24 mouse cellular contexts compared by ENCODE assay signal in genomic region chr2:14997836-14998235, GRCm38 (mm10).
"Had no signal": no experiment of that assay in that cellular context is flagged by ENCODE, and none has a peak within 500 bp of the region (broad histone marks: within the 10 kb centered on the region; RNA-seq: fewer than 3 reads in every experiment).

No protein-coding gene starts in this region.

- DNase-seq: gastrocnemius, adult 2 months; gastrocnemius, postnatal 10 days; gastrocnemius, postnatal 25 days; heart, adult 18-20 months; heart, postnatal 14 days; heart, postnatal 36 days; kidney, adult 18-20 months; kidney, adult 8-10 months; kidney, postnatal 10 days; kidney, postnatal 25 days; kidney, postnatal 4 days had no signal

- H3K4me2 ChIP-seq: heart, embryonic 12.5 days; hindbrain, embryonic 12.5 days; hindbrain, embryonic 14.5 days; intestine, embryonic 15.5 days; limb, embryonic 12.5 days had no signal

- H3K27me3 ChIP-seq: heart, embryonic 12.5 days; hindbrain, embryonic 12.5 days; intestine, embryonic 15.5 days; limb, embryonic 12.5 days had no signal

- H3K4me1 ChIP-seq: heart, embryonic 10.5 days; heart, embryonic 12.5 days; hindbrain, embryonic 10.5 days; hindbrain, embryonic 12.5 days; intestine, embryonic 15.5 days; limb, embryonic 10.5 days; limb, embryonic 12.5 days had no signal

- H3K27ac ChIP-seq: gastrocnemius, adult 2 months; heart, embryonic 10.5 days; hindbrain, embryonic 10.5 days; hindbrain, embryonic 12.5 days; hindbrain, embryonic 14.5 days; intestine, embryonic 15.5 days; layer of hippocampus, adult 2 months; left cerebral cortex, adult 2 months; limb, embryonic 10.5 days; limb, embryonic 12.5 days had no signal

- H3K36me3 ChIP-seq: hindbrain, embryonic 12.5 days; intestine, embryonic 15.5 days had no signal

- ATAC-seq: hindbrain, embryonic 16.5 days; inflammation-experienced regulatory T-cells, adult 6 months; intestine, embryonic 15.5 days; intestine, postnatal 0 days had no signal

- H3K9ac ChIP-seq: heart, embryonic 12.5 days; hindbrain, embryonic 12.5 days; hindbrain, embryonic 14.5 days; intestine, embryonic 15.5 days; limb, embryonic 12.5 days had no signal

- H3K4me3 ChIP-seq: gastrocnemius, adult 2 months; heart, embryonic 10.5 days; heart, embryonic 12.5 days; hindbrain, embryonic 10.5 days; hindbrain, embryonic 12.5 days; intestine, embryonic 15.5 days; layer of hippocampus, adult 2 months; left cerebral cortex, adult 2 months; limb, embryonic 10.5 days; limb, embryonic 12.5 days had no signal

- H3K9me3 ChIP-seq: heart, embryonic 10.5 days; heart, embryonic 12.5 days; hindbrain, embryonic 10.5 days; hindbrain, embryonic 12.5 days; intestine, embryonic 15.5 days; limb, embryonic 10.5 days; limb, embryonic 12.5 days had no signal
